Mouse (Mus musculus): Measurements from ENCODE around the gene Susd6.
A peak's percentile ranks its signal among the peaks of the same experiment; 100 is the strongest.

The Susd6 gene

GRCm38 (mm10) chr12:80881121-80881520 lies 90.8 kb downstream of the Susd6 start:
- DNase-seq = no peak

- DNase-seq = no peak
These were observed 93.0 kb downstream of the Susd6 start for GRCm38 (mm10) chr12:80883278-80883677.

GRCm38 (mm10) chr12:80883881-80884280 lies 93.6 kb downstream of the Susd6 start:
- DNase-seq = no peak

GRCm38 (mm10) chr12:80885301-80886288 lies 95.3 kb downstream of the Susd6 start:
- peak; percentile 55 to 76 for DNase-seq

GRCm38 (mm10) chr12:80887036-80887435 lies 96.7 kb downstream of the Susd6 start:
- no peak for DNase-seq

GRCm38 (mm10) chr12:80889331-80889730 lies 99.0 kb downstream of the Susd6 start:
- no peak for DNase-seq

GRCm38 (mm10) chr12:80891074-80891473 lies 100.8 kb downstream of the Susd6 start:
- no peak for DNase-seq

- DNase-seq = no peak
These were observed 103.6 kb downstream of the Susd6 start for GRCm38 (mm10) chr12:80893720-80894494.

- DNase-seq = peak; percentile 76 to 77
These were observed 104.8 kb downstream of the Susd6 start for GRCm38 (mm10) chr12:80894973-80895570.

- no peak for DNase-seq
These were observed 119.3 kb downstream of the Susd6 start for GRCm38 (mm10) chr12:80909631-80910030.

GRCm38 (mm10) chr12:80917764-80918163 lies 127.5 kb downstream of the Susd6 start:
- DNase-seq = peak in 1 of 2 experiments; percentile 63

GRCm38 (mm10) chr12:80921301-80921700 lies 131.0 kb downstream of the Susd6 start:
- no peak for DNase-seq

GRCm38 (mm10) chr12:80922869-80923268 lies 132.6 kb downstream of the Susd6 start:
- peak; percentile 14 to 59 for DNase-seq

- DNase-seq = peak; percentile 19 to 37
These were observed 133.3 kb downstream of the Susd6 start for GRCm38 (mm10) chr12:80923602-80924001.

- peak; percentile 59 to 65 for DNase-seq
These were observed 133.9 kb downstream of the Susd6 start for GRCm38 (mm10) chr12:80924205-80924604.

- DNase-seq = peak; percentile 88 to 91
These were observed 135.6 kb downstream of the Susd6 start for GRCm38 (mm10) chr12:80925919-80926318.

GRCm38 (mm10) chr12:80926550-80926949 lies 136.2 kb downstream of the Susd6 start:
- DNase-seq = no peak

- DNase-seq = no peak
These were observed 137.2 kb downstream of the Susd6 start for GRCm38 (mm10) chr12:80927518-80927917.

GRCm38 (mm10) chr12:80928881-80929280 lies 138.6 kb downstream of the Susd6 start:
- peak; percentile 40 to 63 for DNase-seq

GRCm38 (mm10) chr12:80930141-80930540 lies 139.8 kb downstream of the Susd6 start:
- DNase-seq = peak; percentile 45 to 84
